Comparison of ENCODE assay signal across 8 mouse cellular contexts in genomic region chr1:85751494-85751893, GRCm38 (mm10). TPM values are rescaled to one million over a fixed set of nuclear protein-coding genes. Genes with fewer than 3 reads are reported as not detected.
A peak's percentile ranks its signal among the peaks of the same experiment; 100 is the strongest.
DNase-seq lines count a peak whose midpoint lies in the region; ATAC-seq and TF ChIP-seq lines count a peak whose summit lies in the region.

No protein-coding gene starts in this region.

- 0 out of 2 replicates have a peak, but pooled peaks have one; percentile 23 for ATAC-seq in intestine, embryonic 16.5 days
- no peak for ATAC-seq in intestine, postnatal 0 days
- peak; percentile 38 for ATAC-seq in heart, embryonic 14.5 days (ENCODE audit: insufficient number of reproducible peaks, insufficient read depth, low FRiP score, low read depth)
- ATAC-seq in midbrain, embryonic 15.5 days (replicated peaks): peak; percentile 79

- no peaks in the 10 kb centered on the region for H3K27me3 ChIP-seq in intestine, embryonic 16.5 days (replicated peaks; ENCODE audit: control insufficient read depth, insufficient read depth, low read length)
- no peaks in the 10 kb centered on the region for H3K27me3 ChIP-seq in intestine, postnatal 0 days (replicated peaks; ENCODE audit: control insufficient read depth, insufficient read depth, low read length)
- H3K27me3 ChIP-seq in embryonic facial prominence, embryonic 10.5 days (replicated peaks; ENCODE audit: low read depth, poor library complexity, severe bottlenecking): no peaks in the 10 kb centered on the region
- no peaks in the 10 kb centered on the region for H3K27me3 ChIP-seq in heart, embryonic 14.5 days (ENCODE audit: control insufficient read depth, insufficient read depth, low read length)
- H3K27me3 ChIP-seq in liver, adult 2 months (ENCODE audit: control insufficient read depth, insufficient read depth, low read length): no peaks in the 10 kb centered on the region
- no peaks in the 10 kb centered on the region for H3K27me3 ChIP-seq in midbrain, embryonic 15.5 days (replicated peaks)

- H3K9me3 ChIP-seq in intestine, embryonic 16.5 days (ENCODE audit: control insufficient read depth, low read length): no peaks in the 10 kb centered on the region
- no peaks in the 10 kb centered on the region for H3K9me3 ChIP-seq in intestine, postnatal 0 days (ENCODE audit: control insufficient read depth)
- H3K9me3 ChIP-seq in embryonic facial prominence, embryonic 10.5 days: no peaks in the 10 kb centered on the region
- H3K9me3 ChIP-seq in heart, embryonic 14.5 days (ENCODE audit: control insufficient read depth, low read length): no peaks in the 10 kb centered on the region
- no peaks in the 10 kb centered on the region for H3K9me3 ChIP-seq in midbrain, embryonic 15.5 days

- TF ChIP-seq CTCF in intestine, postnatal 0 days (IDR thresholded peaks at IDR 0.05; ENCODE audit: low read depth): no peak
- no peak for TF ChIP-seq CTCF in liver, adult 2 months (IDR thresholded peaks at IDR 0.05; ENCODE audit: low read depth, low read length)

- no peaks in the 10 kb centered on the region for H3K79me2 ChIP-seq in liver, adult 2 months (ENCODE audit: control insufficient read depth, insufficient read depth, low read length)

- H3K4me1 ChIP-seq in intestine, embryonic 16.5 days (ENCODE audit: control insufficient read depth, insufficient read depth, low read length): no peaks in the 10 kb centered on the region
- H3K4me1 ChIP-seq in intestine, postnatal 0 days (replicated peaks; ENCODE audit: control insufficient read depth, insufficient read depth, low read length): no peaks in the 10 kb centered on the region
- H3K4me1 ChIP-seq in embryonic facial prominence, embryonic 10.5 days: peaks cover 19% of the 10 kb centered on the region
- peaks cover 8 to 12% of the 10 kb centered on the region in 2 experiments for H3K4me1 ChIP-seq in heart, embryonic 14.5 days (ENCODE audit: control insufficient read depth in 2 of 2, insufficient read depth in 2 of 2, low read length in 2 of 2)
- no peaks in the 10 kb centered on the region for H3K4me1 ChIP-seq in liver, adult 2 months (ENCODE audit: control insufficient read depth, insufficient read depth, low read length)
- H3K4me1 ChIP-seq in midbrain, embryonic 15.5 days: no peaks in the 10 kb centered on the region

- no peak overlapping the region for H3K4me3 ChIP-seq in intestine, embryonic 16.5 days (ENCODE audit: low read length)
- no peak overlapping the region for H3K4me3 ChIP-seq in intestine, postnatal 0 days (ENCODE audit: low read depth, low read length)
- H3K4me3 ChIP-seq in embryonic facial prominence, embryonic 10.5 days: no peak overlapping the region
- H3K4me3 ChIP-seq in heart, embryonic 14.5 days (ENCODE audit: control insufficient read depth in 1 of 2, insufficient read depth in 1 of 2, low read depth in 1 of 2, low read length in 2 of 2): no peak overlapping the region
- H3K4me3 ChIP-seq in liver, adult 2 months (ENCODE audit: insufficient read depth, low read depth, low read length): no peak overlapping the region
- no peak overlapping the region for H3K4me3 ChIP-seq in midbrain, embryonic 15.5 days

- H3K36me3 ChIP-seq in intestine, embryonic 16.5 days (ENCODE audit: control insufficient read depth, insufficient read depth, low read length): no peaks in the 10 kb centered on the region
- H3K36me3 ChIP-seq in intestine, postnatal 0 days (ENCODE audit: control insufficient read depth, insufficient read depth): no peaks in the 10 kb centered on the region
- H3K36me3 ChIP-seq in embryonic facial prominence, embryonic 10.5 days (replicated peaks): no peaks in the 10 kb centered on the region
- no peaks in the 10 kb centered on the region for H3K36me3 ChIP-seq in heart, embryonic 14.5 days (ENCODE audit: control insufficient read depth, insufficient read depth, low read length)
- no peaks in the 10 kb centered on the region for H3K36me3 ChIP-seq in liver, adult 2 months (ENCODE audit: control insufficient read depth, insufficient read depth, low read length)
- H3K36me3 ChIP-seq in midbrain, embryonic 15.5 days (replicated peaks): no peaks in the 10 kb centered on the region

- H3K4me2 ChIP-seq in intestine, embryonic 16.5 days (ENCODE audit: low read depth, low read length): no peak overlapping the region
- no peak overlapping the region for H3K4me2 ChIP-seq in intestine, postnatal 0 days (replicated peaks; ENCODE audit: low read depth)
- H3K4me2 ChIP-seq in heart, embryonic 14.5 days (ENCODE audit: low read length): no peak overlapping the region
- no peak overlapping the region for H3K4me2 ChIP-seq in midbrain, embryonic 15.5 days

- WGBS in intestine, embryonic 16.5 days: 55% methylated on average over 6 of the region's 6 CpGs
- WGBS in intestine, postnatal 0 days: 54% methylated on average over 6 of the region's 6 CpGs
- WGBS in embryonic facial prominence, embryonic 10.5 days: 59% methylated on average over 6 of the region's 6 CpGs
- 27% methylated on average over 6 of the region's 6 CpGs for WGBS in heart, embryonic 14.5 days
- 68% methylated on average over 6 of the region's 6 CpGs for WGBS in liver, adult 2 months
- 49% methylated on average over 6 of the region's 6 CpGs for WGBS in midbrain, embryonic 15.5 days

- no peak for DNase-seq in embryonic facial prominence, embryonic 10.5 days (ENCODE audit: low spot score)
- peak; percentile 21 for DNase-seq in liver, adult 2 months (ENCODE audit: extremely low read depth, low read depth, low spot score)
- DNase-seq in thymus, postnatal 25 days: peak; percentile 65
- DNase-seq in left cerebral cortex, adult 8-10 months (ENCODE audit: low spot score in 2 of 2): no peak

- peak overlapping the region; percentile 29; the same call in 1 of the 2 replicates for H3K9ac ChIP-seq in intestine, embryonic 16.5 days (ENCODE audit: low read depth, low read length)
- H3K9ac ChIP-seq in intestine, postnatal 0 days (ENCODE audit: low read depth, low read length): no peak overlapping the region
- H3K9ac ChIP-seq in heart, embryonic 14.5 days (ENCODE audit: low read length): peak overlapping the region; percentile 0; the same call in 1 of the 2 replicates
- H3K9ac ChIP-seq in liver, adult 2 months (ENCODE audit: low read depth, low read length): no peak overlapping the region
- H3K9ac ChIP-seq in midbrain, embryonic 15.5 days: no peak overlapping the region

- TF ChIP-seq POLR2A in liver, adult 2 months (IDR thresholded peaks at IDR 0.05; ENCODE audit: extremely low read depth, insufficient read depth, low read length): no peak

- no peak overlapping the region for H3K27ac ChIP-seq in intestine, embryonic 16.5 days (ENCODE audit: low read length)
- H3K27ac ChIP-seq in intestine, postnatal 0 days (ENCODE audit: low read depth, low read length): no peak overlapping the region
- H3K27ac ChIP-seq in embryonic facial prominence, embryonic 10.5 days (replicated peaks): peak overlapping the region; percentile 19; the same call in 1 of the 2 replicates
- peak overlapping the region; percentile 0 to 18; a peak in 2 of 4 replicates for H3K27ac ChIP-seq in heart, embryonic 14.5 days (replicated peaks in 1 of 2; ENCODE audit: control insufficient read depth in 1 of 2, insufficient read depth in 1 of 2, low read depth in 2 of 2, low read length in 2 of 2)
- no peak overlapping the region for H3K27ac ChIP-seq in liver, adult 2 months (replicated peaks; ENCODE audit: insufficient read depth, low read depth, low read length)
- no peak overlapping the region for H3K27ac ChIP-seq in midbrain, embryonic 15.5 days

RNA-seq across cellular contexts. Expression of gene A630001G21Rik, which starts 26.9 kb away (rescaled TPM):
- 0.56 and 1.3 TPM in 2 replicates for polyA plus RNA-seq in intestine, embryonic 16.5 days (2015; fragmentation: Nextera tagmentation; extraction: Ambion mirVana)
- polyA plus RNA-seq in intestine, postnatal 0 days (2015; fragmentation: Nextera tagmentation; extraction: Ambion mirVana): 0.55 and 0.78 TPM in 2 replicates
- 0.59 and 0.92 TPM in 2 replicates for polyA plus RNA-seq in embryonic facial prominence, embryonic 10.5 days (2016; fragmentation: Nextera tagmentation; extraction: Ambion mirVana)
- 1.2 and 1.4 TPM in 2 replicates for polyA plus RNA-seq in heart, embryonic 14.5 days (2014; fragmentation: Nextera tagmentation; extraction: Ambion mirVana)
- total RNA-seq in liver, adult 2 months (2014; rRNA removed): 0.37 and 1.5 TPM in 2 replicates
- polyA plus RNA-seq in liver, adult 2 months (2012; rRNA removed): 0.36 and 0.77 TPM in 2 replicates
- polyA plus RNA-seq in midbrain, embryonic 15.5 days (2015; fragmentation: Nextera tagmentation; extraction: Ambion mirVana): 0.19 and 0.56 TPM in 2 replicates
- 1 to 10 TPM in 2 of 4 experiments, under 1 TPM in 2; 0.72 to 1.2 (median 0.97) TPM for total RNA-seq in left cerebral cortex, adult 8-10 months (2022)

RNA-seq across cellular contexts. Expression of gene Cab39, which starts 41.7 kb away (rescaled TPM):
- 14.4 and 22.9 TPM in 2 replicates for polyA plus RNA-seq in intestine, embryonic 16.5 days (2015; fragmentation: Nextera tagmentation; extraction: Ambion mirVana)
- polyA plus RNA-seq in intestine, postnatal 0 days (2015; fragmentation: Nextera tagmentation; extraction: Ambion mirVana): 33.8 and 36.6 TPM in 2 replicates
- polyA plus RNA-seq in embryonic facial prominence, embryonic 10.5 days (2016; fragmentation: Nextera tagmentation; extraction: Ambion mirVana): 33.6 and 34.2 TPM in 2 replicates
- polyA plus RNA-seq in heart, embryonic 14.5 days (2014; fragmentation: Nextera tagmentation; extraction: Ambion mirVana): 39.7 and 41.4 TPM in 2 replicates
- 51.5 and 54.0 TPM in 2 replicates for total RNA-seq in liver, adult 2 months (2014; rRNA removed)
- polyA plus RNA-seq in liver, adult 2 months (2012; rRNA removed): 17.5 and 18.0 TPM in 2 replicates
- 53.1 and 54.5 TPM in 2 replicates for polyA plus RNA-seq in midbrain, embryonic 15.5 days (2015; fragmentation: Nextera tagmentation; extraction: Ambion mirVana)
- total RNA-seq in left cerebral cortex, adult 8-10 months (2022): 100 to 1,000 TPM; 141 to 160 (median 148) TPM

Comparison
In these comparisons a context has a peak if more than half of its experiments do, and no peak if none do; other contexts are left out.
1. H3K9ac ChIP-seq: peak in intestine, embryonic 16.5 days (single experiment) and heart, embryonic 14.5 days (single experiment); none in intestine, postnatal 0 days (single experiment), liver, adult 2 months (single experiment) and midbrain, embryonic 15.5 days (single experiment).
2. H3K27ac ChIP-seq: peak in embryonic facial prominence, embryonic 10.5 days (single experiment) and heart, embryonic 14.5 days (2 of 2); none in intestine, embryonic 16.5 days (single experiment), intestine, postnatal 0 days (single experiment), liver, adult 2 months (single experiment) and midbrain, embryonic 15.5 days (single experiment).
3. DNase-seq: peak in liver, adult 2 months (single experiment) and thymus, postnatal 25 days (single experiment); none in embryonic facial prominence, embryonic 10.5 days (single experiment) and left cerebral cortex, adult 8-10 months (0 of 2).